Mouse (Mus musculus) megakaryocyte progenitor cell, adult 5-6 weeks (primary cell): ENCODE results near the gene Cfap45. TPM values are rescaled to one million over a fixed set of nuclear protein-coding genes. Genes with fewer than 3 reads are reported as not detected.
A peak's percentile ranks its signal among the peaks of the same experiment; 100 is the strongest.

Source experiments
- ATAC-seq: replicated peaks from 2 replicates; pipeline ENCODE4 v1.8.0; 2016; ENCODE audit warnings: mild to moderate bottlenecking, moderate TSS enrichment, inconsistent platforms; ENCODE audit not compliant: poor library complexity
- total RNA-seq, 2 experiments: library from RNA; stranded (forward) in 1 of 2; stranded (reverse) in 1 of 2; fragments of 157-497, 149-512 nt in 1 of 2; fragments of 200-1000 nt in 1 of 2; gene quantifications; 2 replicates each; pipeline versions ENCODE4 v1.2.3 to v1.2.4; 2015 to 2017

Cfap45 gene
- total RNA-seq, 2 experiments from 2014 or later, result not detected

DNA sequence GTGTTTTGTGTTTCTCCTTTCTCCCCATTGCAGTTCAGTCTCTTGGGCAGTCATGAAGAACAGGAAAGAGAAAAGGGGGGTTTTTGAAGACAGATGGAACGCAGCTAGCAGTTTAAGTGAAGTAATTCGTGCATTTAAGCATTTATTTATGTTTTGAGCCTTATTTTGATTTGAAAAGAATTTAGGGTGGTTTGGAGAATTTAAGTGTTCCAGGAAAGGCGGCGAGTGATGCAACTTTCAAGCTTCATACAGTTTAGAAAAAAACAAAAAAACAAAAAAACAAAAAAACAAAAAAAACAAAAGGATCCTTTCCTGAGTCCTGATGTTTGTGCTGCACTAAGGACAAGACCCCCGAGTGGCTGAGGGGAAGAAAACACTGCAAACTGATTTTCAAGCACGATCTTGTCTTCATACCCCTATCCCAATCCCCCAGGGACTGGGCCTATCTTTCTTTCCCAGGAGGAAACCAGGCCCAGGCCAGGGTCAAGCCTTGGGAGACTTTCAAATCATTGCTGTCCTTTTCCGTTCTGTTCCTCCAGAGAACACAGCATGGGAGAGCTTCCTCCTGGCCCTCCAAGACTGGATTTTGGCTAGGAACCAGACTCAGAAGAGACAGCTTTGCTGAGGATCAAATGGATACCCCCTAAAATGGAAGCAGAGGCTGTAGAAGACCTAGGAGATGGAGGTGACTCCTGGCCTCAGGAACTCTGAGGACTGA lies 5.9 kb upstream of the Cfap45 start:
- ATAC-seq, result no peak

DNA sequence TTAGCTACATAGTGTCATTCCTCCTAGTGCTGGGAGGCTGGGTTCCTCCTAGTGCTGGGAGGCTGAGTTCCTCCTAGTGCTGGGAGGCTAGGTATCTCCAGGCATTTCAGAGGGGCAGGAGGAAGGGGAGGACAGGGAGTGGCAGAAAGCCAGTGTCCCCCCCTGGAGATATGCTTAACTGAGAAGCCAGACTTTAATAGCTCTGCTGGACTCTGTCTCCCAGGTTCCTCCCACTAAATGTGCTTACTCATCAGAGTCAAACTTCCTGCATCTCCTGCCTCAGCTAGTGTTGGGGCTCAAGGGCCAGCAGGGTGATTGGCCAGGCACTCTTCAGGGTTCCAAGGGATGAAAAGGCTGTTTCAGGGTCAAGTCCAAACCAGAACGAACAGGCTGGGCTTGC lies 5.2 kb upstream of the Cfap45 start:
- no peak for ATAC-seq

DNA sequence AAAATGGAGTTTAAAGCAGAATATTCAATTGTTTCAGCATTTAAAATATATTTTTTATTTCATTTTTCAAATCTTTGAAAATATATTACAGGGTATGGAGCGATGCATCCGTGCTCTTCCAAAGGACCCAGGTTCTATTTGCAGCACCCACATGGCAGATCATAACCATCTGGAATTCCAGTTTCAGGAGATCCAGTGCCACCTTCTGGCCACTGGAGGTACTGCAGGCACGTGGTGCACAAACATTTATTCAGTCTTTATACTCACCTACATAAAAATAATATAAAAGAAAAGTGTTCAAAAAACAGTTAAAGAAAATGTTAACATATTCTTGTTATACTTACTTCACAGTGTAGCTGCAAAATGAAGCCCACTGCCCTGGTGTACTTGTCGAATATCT lies 2.6 kb upstream of the Cfap45 start:
- ATAC-seq, result no peak

DNA sequence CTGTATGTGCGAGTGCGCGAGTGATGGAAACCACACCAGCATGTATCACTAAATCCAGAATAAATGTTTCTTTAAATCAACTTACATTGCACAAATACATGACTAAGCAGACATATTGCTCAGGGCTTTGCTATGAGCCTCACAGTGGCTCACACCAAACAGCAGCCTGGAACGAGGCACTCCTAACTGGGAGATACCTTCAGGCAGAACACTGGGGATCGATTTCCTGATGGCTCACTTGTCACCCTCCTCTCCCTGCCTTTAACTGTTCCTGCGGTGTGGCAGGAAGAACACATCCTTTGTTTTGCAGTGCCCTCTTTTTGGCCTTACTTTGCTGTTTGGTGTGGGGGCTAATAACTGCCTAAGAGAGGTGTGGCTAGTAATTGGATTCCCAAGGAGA lies 957 bp upstream of the Cfap45 start:
- ATAC-seq, result no peak

DNA sequence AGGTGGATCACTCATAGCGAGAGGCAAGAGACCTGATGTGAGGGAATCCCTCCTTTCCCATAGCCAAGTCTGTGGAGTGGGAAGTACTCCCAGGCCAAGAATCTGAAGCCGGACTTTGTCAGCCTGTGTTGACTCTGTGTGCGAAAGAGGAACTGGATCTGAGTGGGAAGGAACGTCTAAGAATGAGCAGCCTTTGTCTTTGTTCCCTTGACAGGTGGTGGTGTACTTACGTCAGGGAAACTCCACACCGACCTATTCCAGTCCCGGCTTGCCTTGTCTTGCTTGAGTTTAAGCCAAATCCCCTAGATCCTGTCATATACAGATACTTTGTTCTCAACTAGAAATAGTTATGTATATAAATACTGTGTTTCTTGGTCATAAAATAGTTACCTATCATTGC lies 1.9 kb downstream of the Cfap45 start:
- ATAC-seq, result peak; percentile 40

DNA sequence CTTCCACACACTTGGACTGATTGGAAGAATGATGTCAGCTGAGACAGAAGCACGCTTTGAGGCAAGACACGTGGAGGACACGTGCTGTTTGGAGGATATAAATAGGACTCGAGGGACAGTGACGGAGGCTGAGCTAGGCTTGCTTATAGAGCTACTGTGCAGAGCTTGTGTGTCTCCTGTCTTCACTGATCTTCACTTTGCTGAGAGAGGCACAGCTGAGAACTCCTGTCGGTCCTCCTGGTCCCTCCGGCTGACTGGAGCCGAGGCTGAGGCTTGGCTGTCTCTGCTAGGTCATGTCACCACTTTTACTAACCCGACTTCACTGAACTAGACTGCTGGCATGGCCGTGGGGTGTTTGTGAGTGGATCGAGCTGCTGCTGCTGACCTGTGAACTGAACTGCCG lies 3.1 kb downstream of the Cfap45 start:
- ATAC-seq, result no peak

DNA sequence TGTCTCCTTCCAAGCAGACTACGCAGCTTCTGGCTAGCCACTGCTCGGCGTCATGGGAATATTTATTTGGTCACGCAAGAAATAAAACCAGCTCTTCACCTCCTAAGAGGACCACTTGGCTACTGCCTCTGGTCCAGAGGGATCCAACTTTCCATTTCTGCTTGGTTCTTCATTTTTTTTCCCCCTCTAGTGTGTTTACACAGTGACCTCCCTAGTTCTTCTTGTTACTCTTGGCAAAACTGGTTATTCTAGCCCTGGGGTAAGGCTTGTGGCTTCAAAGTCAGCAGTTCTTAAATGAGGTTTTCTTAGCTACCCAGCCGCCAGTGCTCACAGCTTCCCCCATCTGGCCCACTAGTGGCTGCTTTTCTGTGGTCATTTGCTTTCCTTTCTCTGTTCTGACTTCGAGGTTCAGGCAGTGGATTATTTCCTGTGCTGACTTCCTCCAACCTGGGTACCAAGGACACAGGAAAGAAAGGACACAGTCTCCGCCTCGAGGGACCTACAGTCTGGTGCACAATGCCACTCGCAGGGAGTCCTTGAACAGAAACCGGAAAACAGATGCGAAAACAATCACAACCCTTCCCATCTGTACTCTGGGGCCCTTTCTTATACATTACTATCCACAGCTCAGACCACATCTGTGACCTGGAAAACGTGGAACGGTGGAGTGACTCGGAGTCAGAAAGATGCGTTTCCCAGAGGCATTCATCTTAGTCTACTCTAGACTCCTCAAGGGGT lies 4.6 kb downstream of the Cfap45 start:
- peak; percentile 24 for ATAC-seq

DNA sequence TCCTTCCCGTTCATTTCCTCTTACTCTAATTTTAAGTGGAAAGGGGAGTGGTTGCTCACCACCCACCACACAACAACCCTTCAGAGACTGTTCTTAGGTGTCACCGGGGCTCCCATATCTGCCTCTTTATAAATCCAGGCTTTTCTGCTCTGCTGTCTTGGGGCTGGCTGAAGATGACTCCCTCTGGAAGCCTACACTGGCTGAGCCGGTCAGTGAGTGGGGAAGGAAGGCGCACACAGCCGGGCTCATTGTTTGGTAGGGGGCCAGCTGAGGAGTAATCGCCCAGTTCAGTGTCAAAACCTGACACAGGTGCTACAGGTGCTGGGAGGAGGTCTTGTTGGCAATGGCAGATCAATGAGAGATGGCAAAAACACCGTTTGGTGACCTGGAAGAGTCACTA lies 5.4 kb downstream of the Cfap45 start:
- no peak for ATAC-seq

DNA sequence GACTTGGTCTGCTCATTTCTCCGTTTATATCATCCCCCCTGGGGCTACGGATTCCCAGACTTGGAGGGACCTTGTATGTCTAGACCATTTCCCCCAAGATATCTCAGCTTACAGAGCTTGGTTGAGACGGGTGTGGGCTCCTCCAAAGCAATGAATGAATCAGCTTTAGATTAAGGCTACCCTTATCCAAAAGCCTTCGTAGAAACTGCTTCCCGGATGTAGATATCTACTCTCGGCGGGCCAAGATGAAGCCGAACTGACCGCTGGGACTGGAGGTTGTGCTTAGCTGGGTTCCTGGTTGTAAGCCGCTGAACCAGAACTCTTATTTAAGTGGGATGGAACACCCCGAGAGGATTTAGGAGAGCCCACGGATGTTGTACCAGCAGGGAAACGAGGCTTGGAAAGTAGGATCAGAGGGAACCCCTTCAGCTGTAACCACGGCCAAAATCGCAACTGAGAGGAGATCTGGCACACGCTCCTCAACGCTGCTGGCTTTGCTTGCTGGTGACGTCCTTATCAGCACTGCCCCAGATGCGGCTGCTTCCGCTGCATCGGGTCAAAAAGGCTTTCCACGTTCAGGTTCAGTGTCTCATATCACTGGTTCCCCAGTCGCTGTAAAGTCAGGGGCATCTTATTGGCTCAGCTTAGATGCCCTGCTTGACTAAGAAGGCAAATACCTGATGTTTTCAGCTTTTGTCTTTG lies 5.9 kb downstream of the Cfap45 start:
- peak; percentile 68 for ATAC-seq

DNA sequence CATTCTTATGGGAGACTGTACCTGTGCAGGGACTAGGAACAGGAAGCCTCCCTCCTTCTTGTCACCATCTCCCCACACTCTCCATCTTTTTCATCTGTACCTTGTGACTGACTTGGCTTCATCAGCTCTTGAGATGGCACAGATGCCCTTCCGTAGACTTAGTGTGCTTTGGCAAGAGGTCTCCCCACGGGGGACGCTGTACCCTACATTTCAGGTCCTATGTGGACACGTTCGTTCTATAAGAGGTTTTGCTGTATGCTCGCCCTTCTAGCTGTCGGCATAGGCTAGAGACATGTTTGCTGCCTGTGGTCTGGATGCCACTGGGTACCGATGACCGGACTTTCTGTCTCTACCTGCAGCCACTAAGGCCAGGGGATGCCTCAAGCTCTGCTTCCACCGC lies 6.8 kb downstream of the Cfap45 start:
- ATAC-seq, result no peak

DNA sequence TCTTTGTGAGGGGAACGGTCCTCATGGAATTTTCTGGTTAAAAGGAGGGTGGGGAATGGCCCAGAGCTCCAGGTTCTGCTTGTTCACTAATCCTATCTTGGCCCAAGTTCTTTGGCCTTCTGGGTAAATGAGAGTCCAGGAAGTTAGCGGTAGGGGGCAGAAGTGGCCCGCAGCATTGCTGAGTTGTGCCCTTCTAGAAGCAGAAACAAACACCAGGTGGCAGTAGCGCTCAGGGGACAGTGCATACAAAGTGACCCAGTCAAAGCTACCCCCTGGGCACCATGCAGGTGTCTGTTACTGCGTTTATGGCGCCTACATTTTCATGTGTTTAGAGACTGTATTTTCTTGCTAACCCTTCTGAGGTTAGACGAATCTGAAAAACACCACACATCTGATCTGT lies 8.1 kb downstream of the Cfap45 start:
- ATAC-seq, result peak; percentile 72

DNA sequence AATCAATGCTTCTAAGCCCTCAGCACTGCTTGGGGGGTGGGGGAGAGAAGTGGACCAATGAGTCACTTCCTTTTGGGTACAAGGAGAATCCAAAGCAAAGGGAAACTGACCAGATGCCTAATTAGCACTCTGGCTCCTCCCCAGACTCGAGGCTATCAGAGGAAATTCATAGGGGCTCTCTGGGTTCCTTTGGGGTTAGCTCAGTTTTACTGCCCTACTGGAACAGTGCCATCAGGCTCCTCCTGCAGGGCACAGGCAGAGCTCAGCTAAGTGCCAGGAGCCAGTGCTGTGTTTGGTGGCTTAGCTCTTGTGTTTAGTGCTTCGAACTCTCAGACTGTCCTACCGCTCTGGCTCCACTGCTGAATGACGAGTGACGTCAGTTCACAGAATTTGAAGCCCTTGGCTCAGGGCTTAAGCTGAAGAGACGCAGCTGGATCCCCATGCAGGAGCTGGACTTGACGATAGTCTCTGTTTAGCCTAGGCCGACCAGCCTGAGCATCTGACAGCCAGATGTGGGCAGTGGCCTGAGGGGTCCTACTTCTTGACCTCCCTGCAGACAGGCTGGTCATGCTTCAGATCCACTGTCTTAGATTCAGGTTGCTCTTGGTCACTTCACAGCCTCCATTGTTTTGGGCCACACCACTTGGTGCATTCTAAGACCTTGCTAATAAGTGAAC lies 10.1 kb downstream of the Cfap45 start:
- ATAC-seq, result peak; percentile 10

DNA sequence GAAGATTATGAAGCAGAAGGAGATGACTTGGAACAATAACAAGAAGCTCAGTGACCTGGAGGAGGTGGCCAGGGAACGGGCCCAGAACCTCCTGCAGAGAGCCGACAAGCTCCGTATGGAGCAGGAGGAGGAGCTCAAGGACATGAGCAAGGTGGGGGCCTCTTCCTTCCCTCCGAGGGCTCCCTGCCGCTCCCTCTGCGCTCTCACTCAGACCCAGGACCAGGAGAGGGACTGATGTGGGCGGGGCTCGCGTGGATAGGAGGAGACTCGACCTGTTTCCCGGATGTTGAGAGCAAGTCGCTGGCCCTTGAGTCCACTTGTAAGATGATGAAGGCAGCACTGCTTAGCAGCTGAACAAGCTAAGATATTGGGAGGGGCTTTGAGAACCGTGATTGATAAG lies 11.9 kb downstream of the Cfap45 start:
- no peak for ATAC-seq

DNA sequence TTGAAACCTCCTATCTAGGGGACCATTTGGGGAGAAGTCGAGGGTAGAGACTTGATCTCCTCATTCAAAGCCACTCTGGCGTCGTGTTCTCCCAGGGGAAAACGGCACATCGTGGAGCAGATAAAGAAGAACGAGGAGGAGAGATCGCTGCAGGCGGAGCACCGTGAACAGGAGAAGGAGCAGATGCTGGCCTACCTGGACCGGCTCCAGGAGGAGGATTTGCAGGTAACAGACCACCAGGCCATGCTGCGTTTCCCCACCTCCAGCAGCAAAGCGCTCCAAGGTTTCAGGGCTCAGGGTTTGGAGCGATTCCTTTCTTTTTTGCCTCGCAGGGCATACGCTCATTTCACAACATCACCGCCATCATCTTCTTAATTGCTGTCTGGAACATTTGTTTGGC lies 14.5 kb downstream of the Cfap45 start:
- no peak for ATAC-seq

DNA sequence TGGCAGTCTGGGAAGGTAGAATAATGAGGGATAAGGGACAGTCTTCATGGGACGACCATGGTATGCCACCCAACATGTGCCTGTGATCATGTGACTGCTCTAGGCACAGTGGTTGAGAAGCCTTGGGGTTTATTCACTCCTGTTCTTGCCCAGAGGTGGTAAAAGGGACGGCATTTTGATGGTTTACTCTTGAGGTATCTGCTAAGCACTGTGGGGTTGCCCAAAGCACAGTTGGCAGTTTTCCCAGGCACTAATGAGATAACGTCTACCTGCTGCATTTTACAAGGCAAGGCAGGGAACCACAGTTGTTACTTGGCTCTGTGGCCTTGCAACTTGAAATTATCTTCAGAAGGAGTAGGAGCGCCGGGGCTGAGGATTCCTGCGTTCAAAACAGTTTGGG lies 19.2 kb downstream of the Cfap45 start:
- ATAC-seq, result no peak

DNA sequence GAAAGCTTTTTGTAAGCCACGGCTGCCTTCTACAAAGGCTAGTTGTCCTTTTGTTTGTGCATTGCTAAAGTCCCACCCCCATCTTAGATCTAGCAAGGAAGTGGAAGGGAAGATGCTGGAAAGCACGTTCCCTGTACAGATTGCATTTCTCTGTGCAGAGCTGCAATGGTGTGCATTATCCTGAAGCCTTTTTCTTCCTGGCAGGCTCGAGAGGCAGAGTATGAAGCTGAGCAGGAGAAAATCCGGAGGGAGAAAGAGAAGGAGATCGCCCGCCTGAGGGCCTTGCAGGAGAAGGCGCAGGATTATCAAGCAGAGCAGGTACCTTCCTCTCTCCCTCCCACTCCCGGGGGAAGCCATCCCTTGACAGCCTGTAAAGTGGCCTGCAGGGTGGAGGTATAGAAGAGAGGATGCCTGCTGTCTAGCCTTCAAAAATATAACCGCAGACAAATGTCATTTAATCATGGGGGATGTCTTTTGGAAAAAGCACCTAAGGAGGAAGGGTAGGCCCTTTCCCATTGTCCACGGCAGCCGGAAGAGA lies 19.8 kb downstream of the Cfap45 start:
- ATAC-seq, result no peak

DNA sequence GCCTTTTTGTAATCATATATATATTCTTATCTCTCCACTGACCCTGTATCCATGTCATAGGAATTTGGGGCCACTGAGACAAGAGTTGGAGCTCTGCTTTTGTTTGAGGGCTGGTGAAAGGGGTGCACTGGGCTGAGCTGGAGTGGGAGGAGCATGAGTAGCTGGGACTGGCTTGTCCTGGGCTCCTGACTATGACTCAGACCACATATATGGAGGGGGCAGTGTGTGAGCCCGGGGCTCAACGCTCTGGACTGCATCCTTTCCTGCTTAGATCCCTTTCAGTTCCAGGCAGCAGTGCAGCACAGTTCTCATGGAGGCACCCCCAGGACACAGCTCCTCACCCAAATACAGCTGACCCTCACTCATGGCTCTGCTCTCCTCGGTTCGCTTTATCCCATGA lies 25.5 kb downstream of the Cfap45 start:
- ATAC-seq, result no peak

DNA sequence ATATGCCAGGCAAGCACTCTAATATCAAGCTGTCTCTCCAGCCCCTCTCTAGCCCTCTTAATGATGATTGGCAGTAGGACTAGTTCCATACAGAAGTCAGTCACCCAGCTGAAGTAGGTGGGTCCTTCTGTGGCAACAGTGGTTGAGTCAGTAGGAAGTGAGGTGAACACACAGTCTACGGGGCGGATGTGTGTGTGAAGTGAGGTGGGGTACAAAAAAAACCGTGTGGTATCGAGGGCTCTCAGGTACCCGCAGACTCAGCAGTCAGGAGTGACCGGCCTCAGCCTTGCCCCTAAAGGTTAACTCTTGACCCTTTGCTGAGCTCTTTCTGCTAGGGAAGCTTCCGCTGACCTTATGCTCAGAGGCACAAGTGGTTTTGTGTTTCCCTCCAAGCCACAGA lies 27.9 kb downstream of the Cfap45 start:
- ATAC-seq, result peak; percentile 64

DNA sequence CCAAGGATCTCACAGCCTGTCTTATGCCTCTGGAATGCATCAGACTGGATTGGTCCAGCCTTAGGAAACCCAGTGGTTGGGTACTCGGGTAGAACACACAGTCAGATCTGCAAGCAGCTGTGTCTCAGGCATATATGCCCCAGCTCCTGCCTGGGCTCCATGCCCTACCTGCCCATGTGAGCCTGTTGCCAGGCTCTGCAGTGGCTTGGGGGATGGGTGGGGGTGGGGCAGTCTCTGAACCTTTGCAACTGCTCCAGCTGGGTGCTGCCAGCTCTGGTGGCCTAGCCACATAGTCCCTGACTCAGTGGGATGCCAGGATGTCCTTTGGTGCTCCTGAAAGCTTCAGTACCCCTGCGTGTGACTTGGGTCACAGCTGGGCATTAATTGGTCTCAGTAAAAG lies 28.7 kb downstream of the Cfap45 start:
- ATAC-seq, result no peak

DNA sequence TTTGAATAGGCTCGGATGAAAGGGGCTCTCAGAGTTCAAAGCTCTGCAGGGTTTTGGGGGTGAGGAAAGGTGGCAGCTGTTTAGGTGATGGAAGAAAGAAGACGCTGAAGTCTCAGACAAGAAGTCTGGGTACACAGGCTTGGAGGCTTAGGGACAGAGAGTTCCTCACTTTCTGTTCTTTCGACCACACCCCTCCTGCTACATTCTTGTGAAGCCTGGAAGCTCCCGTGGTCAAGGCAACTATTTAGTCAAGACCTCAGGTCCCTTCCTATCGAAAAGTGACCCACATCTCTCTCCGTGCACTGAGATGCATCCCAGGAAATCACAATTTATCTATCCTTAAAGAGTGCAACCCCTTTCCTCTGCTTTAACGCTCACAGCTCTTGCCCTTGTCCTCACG lies 29.1 kb downstream of the Cfap45 start:
- no peak for ATAC-seq

DNA sequence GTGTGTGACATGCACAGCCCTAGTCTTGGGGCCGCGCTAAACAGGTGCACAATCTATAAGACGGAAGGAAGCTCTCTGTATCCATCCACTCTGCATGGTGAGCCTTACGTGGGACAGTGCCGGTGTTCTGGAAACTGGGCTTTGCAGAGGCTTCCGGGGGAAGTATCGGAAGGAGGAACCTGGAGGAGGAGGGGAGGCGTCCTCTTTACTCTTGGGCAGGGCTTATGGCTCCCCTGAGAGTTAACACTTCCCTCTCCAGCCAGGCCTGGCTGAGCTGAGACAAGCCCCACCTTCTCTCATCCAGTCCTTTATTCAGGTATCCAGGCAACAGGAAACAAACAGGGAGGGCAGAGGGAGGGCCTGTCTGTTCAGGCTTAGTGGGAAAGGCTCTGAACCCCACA lies 29.9 kb downstream of the Cfap45 start:
- ATAC-seq, result peak; percentile 83
